Mouse (Mus musculus): ENCODE results near the gene Vax1. TPM values are rescaled to one million over a fixed set of nuclear protein-coding genes. Genes with fewer than 3 reads are reported as not detected.

Gene Vax1
- polyA plus RNA-seq (2017; shearing (Covaris generic)) = not detected

GRCm38 (mm10) chr19:59169936-59170765 is at the start of gene Vax1:
Gene Vax1 (minus strand): TSS chr19:59170056.

GRCm38 (mm10) chr19:59218991-59219390 is 49.1 kb upstream of the Vax1 start, which contains the start of gene Kcnk18:
Gene Kcnk18 (plus strand): TSS chr19:59219214.

Other genes starting within 250 kb of the Vax1 start
- gene Eno4, start 226.6 kb downstream of the Vax1 start, polyA plus RNA-seq (2017; shearing (Covaris generic)) = not detected
- 0.41 TPM for gene Hspa12a, start 226.4 kb downstream of the Vax1 start, polyA plus RNA-seq (2017; shearing (Covaris generic))
- 0.32 TPM for gene Shtn1, start 94.0 kb downstream of the Vax1 start, polyA plus RNA-seq (2017; shearing (Covaris generic))
- gene Kcnk18, start 49.2 kb upstream of the Vax1 start, polyA plus RNA-seq (2017; shearing (Covaris generic)) = not detected
- 3.6 TPM for gene Slc18a2, start 90.8 kb upstream of the Vax1 start, polyA plus RNA-seq (2017; shearing (Covaris generic))
- gene Rps12-ps3, start 152.2 kb upstream of the Vax1 start, polyA plus RNA-seq (2017; shearing (Covaris generic)) = 128 TPM
- gene Pdzd8, start 175.7 kb upstream of the Vax1 start, polyA plus RNA-seq (2017; shearing (Covaris generic)) = 38.2 TPM